Mouse (Mus musculus): Measurements from ENCODE around the gene Myb.

- no peak for TF ChIP-seq HCFC1 (IDR thresholded peaks at IDR 0.05; ENCODE audit: borderline replicate concordance, insufficient read depth, low read length)
- TF ChIP-seq MAFK (IDR thresholded peaks at IDR 0.05; ENCODE audit: insufficient read depth, low read depth, low read length) = no peak
- no peak for TF ChIP-seq CHD2 (IDR thresholded peaks at IDR 0.05; ENCODE audit: low read depth, low read length)
Observed at GRCm38 (mm10) chr10:21159697-21160394, 938 bp downstream of the Myb start.
